Mouse (Mus musculus) myocyte (in vitro differentiated cells): Measurements from ENCODE around the gene Fam111a.

Experiments
- E2F4 ChIP-seq: IDR thresholded peaks from one replicate; pipeline ENCODE4 v1.6.1; 2011; ENCODE audit warnings: mild to moderate bottlenecking, control low read depth, moderate library complexity; ENCODE audit not compliant: insufficient read depth
- MAX ChIP-seq: IDR thresholded peaks from one replicate; pipeline ENCODE4 v1.6.1; 2011; ENCODE audit warnings: low read depth, mild to moderate bottlenecking, control low read depth
- MYOD1 ChIP-seq, 3 experiments: IDR thresholded peaks; one replicate each; pipeline ENCODE4 v1.6.1; 2011; ENCODE audit warnings: control low read depth in 2 of 3, low read depth in 2 of 3, mild to moderate bottlenecking in 2 of 3, moderate library complexity in 1 of 3; ENCODE audit not compliant: insufficient read length in 2 of 3, control insufficient read depth in 1 of 3
- POLR2A ChIP-seq: IDR thresholded peaks from one replicate; pipeline ENCODE4 v1.6.1; 2011; ENCODE audit warnings: low read depth, mild to moderate bottlenecking, control low read depth, moderate library complexity; ENCODE audit not compliant: insufficient read length
- POLR2AphosphoS2 ChIP-seq: IDR thresholded peaks from one replicate; pipeline ENCODE4 v1.6.1; 2011; ENCODE audit warnings: low read depth, control low read depth; ENCODE audit not compliant: insufficient read length
- SRF ChIP-seq: IDR thresholded peaks from one replicate; pipeline ENCODE4 v1.6.1; 2011; ENCODE audit warnings: low read depth; ENCODE audit not compliant: control insufficient read depth, insufficient read length
- TCF3 ChIP-seq: IDR thresholded peaks from one replicate; pipeline ENCODE4 v1.6.1; 2011; ENCODE audit warnings: low read depth, control low read depth; ENCODE audit not compliant: insufficient read length

- peak in 2 of 3 experiments; percentile 64 to 67 for TF ChIP-seq MYOD1 (IDR thresholded peaks at IDR 0.05; ENCODE audit: control insufficient read depth in 1 of 3, insufficient read length in 2 of 3, low read depth in 2 of 3)
- TF ChIP-seq E2F4: peak; percentile 81
- TF ChIP-seq POLR2A: no peak
- TF ChIP-seq SRF: no peak
- TF ChIP-seq MAX: no peak
- no peak for TF ChIP-seq POLR2AphosphoS2
- no peak for TF ChIP-seq TCF3
Measured at GRCm38 (mm10) chr19:12573266-12574011, 27.9 kb downstream of the Fam111a start.
